Mouse (Mus musculus) cerebellum, postnatal 10 days (tissue): Measurements from ENCODE around the gene Olfr282.

Experiments
- DNase-seq, 2 experiments: peaks; one replicate each; pipeline ENCODE4 v3.0.0; 2021; ENCODE audit warnings: mixed read lengths in 2 of 2

Olfr282 gene

GRCm38 (mm10) chr15:98475382-98475781 lies 44.4 kb downstream of the Olfr282 start:
- peak; percentile 75 to 83 for DNase-seq

- DNase-seq, result peak; percentile 26 to 36
These were observed 45.3 kb downstream of the Olfr282 start for GRCm38 (mm10) chr15:98476281-98476680.

DNA sequence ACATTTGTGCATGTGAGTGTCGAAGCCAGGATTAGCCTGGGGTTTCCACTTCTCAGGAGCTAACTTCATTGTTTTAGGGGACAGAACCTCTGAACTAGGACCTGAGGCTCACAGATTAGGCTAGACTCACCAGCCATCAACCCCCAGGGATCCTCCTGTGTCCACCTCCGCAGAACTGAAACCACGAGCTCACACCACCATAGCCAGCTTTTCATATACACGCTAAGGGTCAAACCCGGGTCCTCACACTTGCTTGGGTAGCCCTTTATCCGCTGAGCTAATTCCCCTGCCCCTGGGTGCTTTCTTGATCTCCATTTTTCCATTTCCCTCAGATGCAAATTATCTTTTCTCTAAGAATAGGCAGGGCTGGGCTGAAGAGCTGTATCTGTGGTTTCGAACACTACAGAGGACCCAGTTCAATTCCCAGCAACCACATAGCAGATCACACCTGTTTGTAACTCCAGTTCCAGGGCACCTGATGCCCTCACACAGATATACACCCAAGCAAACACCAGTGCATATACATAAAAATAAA lies 48.6 kb downstream of the Olfr282 start:
- no peak for DNase-seq

DNA sequence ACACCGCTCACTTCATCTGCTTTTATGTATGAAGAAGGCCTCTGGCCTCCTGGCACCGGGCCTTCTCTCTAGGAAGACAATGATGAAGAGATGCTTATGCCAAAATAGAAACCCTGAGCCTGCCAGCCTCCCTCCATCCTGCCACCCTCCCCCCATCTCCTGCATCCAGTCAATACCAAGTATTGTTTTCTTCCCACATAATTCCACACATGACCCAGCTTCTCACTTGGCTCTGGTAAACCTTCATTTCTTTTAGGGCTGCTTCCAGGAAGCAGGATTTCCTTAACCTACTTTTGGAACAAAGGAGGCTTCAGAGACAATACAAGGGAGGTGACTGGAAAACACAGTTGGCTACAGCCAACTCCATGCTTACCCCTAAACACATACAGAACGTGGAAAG lies 51.7 kb downstream of the Olfr282 start, which contains the start of gene Lalba:
TSS of gene Lalba (minus strand) at position 21 of the 400 bp plus-strand sequence.
- peak in 1 of 2 experiments; percentile 15 for DNase-seq

DNA sequence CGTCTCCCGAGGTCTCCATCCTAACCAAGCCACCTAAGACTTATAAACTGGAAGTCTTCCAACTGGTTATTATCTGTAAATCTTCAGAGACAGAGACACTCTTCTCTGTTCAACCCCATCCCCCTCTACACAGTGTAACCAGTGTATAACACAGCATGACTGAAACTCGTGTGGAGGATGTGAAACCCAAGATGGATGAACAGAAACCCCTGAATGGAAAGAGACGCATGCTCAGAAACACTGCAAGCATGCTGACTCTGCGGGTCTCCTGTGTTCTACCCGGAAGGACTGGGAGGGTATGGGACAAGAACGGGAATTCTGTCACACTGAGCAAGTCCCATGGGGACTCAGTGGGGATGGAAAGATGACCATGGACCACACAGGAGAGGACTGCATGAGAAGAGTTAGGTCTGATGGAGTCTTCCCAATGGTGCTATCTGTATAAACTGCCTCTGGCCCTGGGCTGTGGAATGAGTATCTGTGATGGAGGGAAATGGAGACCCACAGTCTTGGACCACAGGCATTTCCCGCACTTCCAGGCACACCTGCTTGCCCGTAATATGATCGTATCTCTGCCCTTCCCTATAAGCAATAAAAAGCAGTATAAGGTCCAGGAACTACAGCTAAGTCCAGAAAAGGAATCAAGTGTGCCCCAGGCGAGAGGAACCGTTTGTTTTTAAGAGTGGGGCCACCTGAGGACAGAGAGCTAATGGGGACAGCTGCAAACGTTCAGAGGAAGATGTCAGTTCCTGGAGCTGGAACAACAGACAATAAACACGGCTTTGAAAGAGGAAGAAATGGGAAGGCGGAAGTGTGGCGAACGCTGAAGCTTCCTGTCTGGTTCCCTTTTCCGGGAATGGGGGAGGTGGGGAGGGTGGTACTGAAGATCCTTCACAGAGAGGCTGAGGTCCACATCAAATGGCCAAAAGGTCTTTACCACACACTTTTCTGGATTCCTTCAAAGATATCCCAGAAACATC lies 53.2 kb downstream of the Olfr282 start:
- DNase-seq, result no peak

DNA sequence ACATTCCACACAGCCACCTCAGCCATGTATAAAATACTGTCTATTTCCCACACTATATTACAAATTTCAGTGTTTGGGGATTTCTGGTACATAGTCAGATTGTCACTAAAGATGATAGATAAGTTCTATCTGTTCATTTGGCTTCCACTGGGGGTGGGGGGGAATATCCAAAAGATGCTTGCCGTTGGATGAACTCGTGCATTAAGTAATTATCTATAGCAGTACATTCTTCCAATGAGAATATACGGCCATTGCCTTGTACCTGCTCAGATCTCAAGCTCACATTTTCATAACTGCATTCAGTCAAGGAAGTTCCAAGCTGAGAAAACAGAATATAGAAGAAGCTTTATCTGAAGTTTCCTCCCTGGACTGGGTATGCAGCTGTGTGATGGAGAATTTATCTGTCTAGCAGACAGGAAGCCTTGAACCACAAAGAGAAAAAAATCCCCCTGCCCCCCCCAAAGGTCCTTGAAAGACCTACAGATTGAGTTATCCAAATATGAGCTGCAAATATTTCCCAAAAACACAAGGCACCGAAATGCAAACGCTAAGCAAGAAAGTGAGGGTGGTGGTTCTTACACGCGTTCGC lies 55.5 kb downstream of the Olfr282 start:
- DNase-seq, result no peak
